Mouse (Mus musculus): ENCODE measurements at regions not wholly inside any gene's neighbourhood (a gene's known extent, or its start where the extent isn't known, plus 50 kb on each side); places are given as distances from the start of the nearest gene placed in this dataset.

DNA sequence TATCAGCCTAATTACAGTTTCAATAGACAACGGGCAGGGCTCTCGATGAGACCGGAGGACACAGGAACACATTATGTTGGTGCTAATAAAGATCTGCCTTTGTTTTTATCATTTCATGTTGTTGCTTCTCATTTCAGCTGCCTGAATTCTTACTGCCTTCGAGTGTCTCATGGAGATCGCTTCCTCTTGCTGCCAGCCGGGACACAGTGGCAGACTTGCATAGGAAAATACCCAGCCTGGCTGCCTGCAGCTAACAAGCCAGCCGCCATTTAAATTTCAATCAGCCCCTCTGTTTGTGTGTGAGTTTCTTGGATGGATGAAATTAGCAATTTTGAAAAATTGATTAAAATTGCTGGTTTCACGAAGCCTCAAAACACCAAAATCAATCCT is 388.2 kb downstream of the Rps24 start:
- H3K9me3 ChIP-seq (replicated peaks; ENCODE audit: control insufficient read depth, low read length), result no peaks in the 10 kb centered on the region
- ATAC-seq (ENCODE audit: insufficient read depth, low read depth) (no peak), DNase-seq (ENCODE audit: low spot score) (no peak)
- TF ChIP-seq CTCF (IDR thresholded peaks at IDR 0.05; ENCODE audit: low read depth), result no peak
- no peak for TF ChIP-seq EP300 (IDR thresholded peaks at IDR 0.05; ENCODE audit: low read depth)
- 80% methylated on average over 8 of the region's 8 CpGs for WGBS
- no peaks in the 10 kb centered on the region for H3K36me3 ChIP-seq (replicated peaks; ENCODE audit: control insufficient read depth, insufficient read depth, low read length)
- no peaks in the 10 kb centered on the region for H3K27me3 ChIP-seq (ENCODE audit: control insufficient read depth, insufficient read depth, low read length)
- H3K4me2 ChIP-seq (ENCODE audit: low read depth, low read length), result no peak overlapping the region
- no peak overlapping the region for H3K27ac ChIP-seq (ENCODE audit: low read depth)
- no peak overlapping the region for H3K4me3 ChIP-seq (ENCODE audit: low read depth, low read length)
- H3K4me1 ChIP-seq (ENCODE audit: control insufficient read depth, insufficient read depth), result 0 out of 2 replicates have a peak, but pooled peaks cover 8% of the 10 kb centered on the region
- no peak overlapping the region for H3K9ac ChIP-seq (replicated peaks; ENCODE audit: low read depth, low read length)

DNA sequence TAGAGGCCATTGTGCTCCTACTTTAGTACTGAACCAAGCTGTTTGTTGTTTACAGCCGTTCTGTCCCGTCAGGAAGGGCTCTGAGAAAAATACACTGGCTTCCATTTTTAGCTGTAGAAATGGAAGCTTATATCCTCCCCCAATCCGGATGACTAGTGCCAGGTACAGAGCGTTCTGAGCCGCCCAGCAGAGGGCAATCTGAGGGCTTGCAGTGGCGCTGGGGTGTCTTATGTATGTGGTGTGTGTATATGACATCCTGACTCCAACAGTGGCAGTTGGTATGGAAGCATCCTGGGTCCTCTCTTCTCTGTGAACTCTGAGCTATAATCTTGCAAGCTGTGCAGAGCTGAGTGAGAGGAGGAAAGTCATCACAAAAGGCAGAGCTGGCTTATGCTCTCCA is 389.0 kb downstream of the Rps24 start:
- WGBS, result 45% methylated on average over 6 of the region's 6 CpGs
- ATAC-seq (ENCODE audit: insufficient read depth, low read depth), result no peak; the same call in 1 of the 2 replicates
- no peak overlapping the region for H3K27ac ChIP-seq (ENCODE audit: low read depth)

DNA sequence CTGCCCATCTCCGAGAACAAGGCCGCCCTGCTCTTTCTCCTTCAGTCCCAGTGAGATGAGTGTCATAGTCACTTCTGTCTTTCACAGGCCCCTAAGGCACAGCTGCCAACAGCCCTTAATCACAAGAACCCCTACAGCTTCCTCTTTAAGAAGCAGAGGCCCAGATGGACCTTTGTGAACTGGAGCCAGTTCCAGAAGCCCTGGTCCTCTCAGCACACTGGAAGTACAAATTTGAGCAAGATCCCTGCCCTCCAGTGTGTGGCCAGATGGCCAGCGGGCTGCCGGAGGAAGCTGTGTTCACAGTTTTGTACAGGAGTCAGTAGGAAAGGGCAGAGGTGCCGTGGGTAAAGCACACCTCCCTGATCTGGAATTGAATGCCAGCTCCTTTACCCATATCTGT is 389.6 kb downstream of the Rps24 start:
- Histone ChIP-seq H3K27me3 (ENCODE audit: control insufficient read depth, insufficient read depth, low read length) (no peaks in the 10 kb centered on the region), H3K9me3 (replicated peaks; ENCODE audit: control insufficient read depth, low read length) (no peaks in the 10 kb centered on the region; the same call in 1 of the 2 replicates), H3K4me1 (ENCODE audit: control insufficient read depth, insufficient read depth) (0 out of 2 replicates have a peak, but pooled peaks cover 8% of the 10 kb centered on the region), H3K27ac (ENCODE audit: low read depth) (no peak overlapping the region), H3K4me2 (ENCODE audit: low read depth, low read length) (no peak overlapping the region), H3K36me3 (replicated peaks; ENCODE audit: control insufficient read depth, insufficient read depth, low read length) (no peaks in the 10 kb centered on the region), H3K9ac (replicated peaks; ENCODE audit: low read depth, low read length) (no peak overlapping the region), H3K4me3 (ENCODE audit: low read depth, low read length) (no peak overlapping the region)
- DNase-seq (ENCODE audit: low spot score), result no peak
- WGBS, result 90% methylated on average over 5 of the region's 5 CpGs
- no peak for ATAC-seq (ENCODE audit: insufficient read depth, low read depth)
- TF ChIP-seq CTCF (IDR thresholded peaks at IDR 0.05; ENCODE audit: low read depth), result no peak
- no peak for TF ChIP-seq EP300 (IDR thresholded peaks at IDR 0.05; ENCODE audit: low read depth)

More for the DNA sequence above, 389.0 kb downstream of the Rps24 start:
- Histone ChIP-seq H3K9ac (replicated peaks; ENCODE audit: low read depth, low read length) (no peak overlapping the region), H3K4me3 (ENCODE audit: low read depth, low read length) (no peak overlapping the region), H3K27me3 (ENCODE audit: control insufficient read depth, insufficient read depth, low read length) (no peaks in the 10 kb centered on the region), H3K4me2 (ENCODE audit: low read depth, low read length) (no peak overlapping the region), H3K4me1 (ENCODE audit: control insufficient read depth, insufficient read depth) (0 out of 2 replicates have a peak, but pooled peaks cover 8% of the 10 kb centered on the region), H3K9me3 (replicated peaks; ENCODE audit: control insufficient read depth, low read length) (no peaks in the 10 kb centered on the region; the same call in 1 of the 2 replicates), H3K36me3 (replicated peaks; ENCODE audit: control insufficient read depth, insufficient read depth, low read length) (no peaks in the 10 kb centered on the region)
- DNase-seq (ENCODE audit: low spot score), result no peak
- TF ChIP-seq EP300 (IDR thresholded peaks at IDR 0.05; ENCODE audit: low read depth), result no peak
- TF ChIP-seq CTCF (IDR thresholded peaks at IDR 0.05; ENCODE audit: low read depth), result peak; percentile 28

DNA sequence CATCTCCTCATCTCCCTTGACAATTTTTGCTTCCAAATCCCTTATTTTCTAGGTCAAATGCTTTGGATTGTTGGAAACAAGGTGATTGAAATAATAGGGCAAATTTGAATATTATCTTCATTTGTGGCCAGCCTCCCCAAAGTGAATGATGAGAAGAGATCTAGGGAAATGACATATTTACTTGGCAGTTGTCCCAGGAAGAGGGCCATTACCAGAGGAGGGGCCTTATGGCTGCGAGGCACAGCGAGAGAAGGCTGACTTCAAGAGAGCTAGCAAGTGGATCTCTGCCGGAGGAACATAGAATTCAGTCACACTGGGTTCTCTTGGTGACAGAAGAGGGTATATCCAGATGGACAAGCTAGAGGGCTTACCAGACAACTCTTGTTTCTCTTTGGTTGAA is 390.9 kb downstream of the Rps24 start:
- no peaks in the 10 kb centered on the region; the same call in 1 of the 2 replicates for H3K9me3 ChIP-seq (replicated peaks; ENCODE audit: control insufficient read depth, low read length)
- H3K36me3 ChIP-seq (replicated peaks; ENCODE audit: control insufficient read depth, insufficient read depth, low read length), result no peaks in the 10 kb centered on the region
- ATAC-seq (ENCODE audit: insufficient read depth, low read depth) (no peak), DNase-seq (ENCODE audit: low spot score) (no peak)
- TF ChIP-seq EP300 (IDR thresholded peaks at IDR 0.05; ENCODE audit: low read depth) (no peak), CTCF (IDR thresholded peaks at IDR 0.05; ENCODE audit: low read depth) (no peak)
- WGBS, result 48% methylated on average over 3 of the region's 3 CpGs
- no peak overlapping the region for H3K4me2 ChIP-seq (ENCODE audit: low read depth, low read length)
- 0 out of 2 replicates have a peak, but pooled peaks cover 8% of the 10 kb centered on the region for H3K4me1 ChIP-seq (ENCODE audit: control insufficient read depth, insufficient read depth)
- no peaks in the 10 kb centered on the region for H3K27me3 ChIP-seq (ENCODE audit: control insufficient read depth, insufficient read depth, low read length)
- H3K4me3 ChIP-seq (ENCODE audit: low read depth, low read length), result no peak overlapping the region
- H3K9ac ChIP-seq (replicated peaks; ENCODE audit: low read depth, low read length), result no peak overlapping the region
- no peak overlapping the region for H3K27ac ChIP-seq (ENCODE audit: low read depth)

DNA sequence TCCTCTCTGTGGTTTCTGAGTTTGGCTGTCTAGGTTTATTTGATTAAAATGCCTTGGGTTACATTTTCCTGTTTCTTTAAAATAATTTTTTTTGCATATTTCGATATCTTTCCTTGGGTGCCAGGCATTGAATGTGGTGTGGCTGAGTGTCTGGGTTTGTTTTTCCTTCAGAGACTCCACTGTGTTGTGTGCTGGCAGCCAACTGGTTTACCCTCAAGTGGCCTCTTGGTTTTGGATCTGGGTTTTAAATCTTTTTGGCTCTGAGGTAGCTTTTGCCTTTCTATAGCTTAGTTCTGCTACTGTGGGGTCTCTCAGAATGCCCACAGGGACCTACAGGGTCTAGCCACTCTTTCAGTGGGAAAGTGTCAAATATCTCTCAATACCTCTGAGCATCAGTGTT is 399.2 kb downstream of the Rps24 start:
- ATAC-seq (ENCODE audit: insufficient read depth, low read depth), result no peak
- H3K4me1 ChIP-seq (ENCODE audit: control insufficient read depth, insufficient read depth), result no peaks in the 10 kb centered on the region
- WGBS, result 62% methylated on average over 1 of the region's 1 CpGs

DNA sequence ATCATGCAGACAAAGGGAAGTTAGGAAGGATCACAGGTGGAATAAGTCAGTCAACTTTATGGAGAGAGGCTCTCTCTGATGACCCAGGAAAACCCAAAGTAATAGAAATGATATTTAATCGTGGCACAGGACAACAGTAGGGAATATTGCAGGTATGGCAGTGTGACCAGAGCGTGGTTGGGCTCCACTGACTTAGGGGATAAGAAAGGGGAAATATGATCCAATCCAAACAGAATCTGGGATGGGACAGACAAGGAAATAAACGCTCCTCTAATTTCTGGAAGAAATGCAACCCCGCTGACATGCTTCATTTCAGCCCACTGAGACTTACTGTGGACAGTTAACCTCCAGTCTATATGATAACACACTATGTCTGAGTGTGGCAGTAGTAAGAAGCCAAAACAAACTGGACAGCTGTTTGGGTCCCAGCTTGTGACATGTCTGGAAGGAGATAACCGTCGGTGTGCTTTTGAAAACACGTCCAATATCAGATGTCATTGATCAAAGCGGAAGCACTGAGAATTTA is 400.0 kb downstream of the Rps24 start:
- no peak overlapping the region for H3K27ac ChIP-seq (ENCODE audit: low read depth)
- H3K4me3 ChIP-seq (ENCODE audit: low read depth, low read length), result no peak overlapping the region
- no peaks in the 10 kb centered on the region; the same call in 1 of the 2 replicates for H3K27me3 ChIP-seq (ENCODE audit: control insufficient read depth, insufficient read depth, low read length)
- H3K4me2 ChIP-seq (ENCODE audit: low read depth, low read length), result no peak overlapping the region
- no peaks in the 10 kb centered on the region for H3K36me3 ChIP-seq (replicated peaks; ENCODE audit: control insufficient read depth, insufficient read depth, low read length)
- no peaks in the 10 kb centered on the region for H3K4me1 ChIP-seq (ENCODE audit: control insufficient read depth, insufficient read depth)
- TF ChIP-seq CTCF (IDR thresholded peaks at IDR 0.05; ENCODE audit: low read depth) (no peak), EP300 (IDR thresholded peaks at IDR 0.05; ENCODE audit: low read depth) (no peak)
- no peaks in the 10 kb centered on the region for H3K9me3 ChIP-seq (replicated peaks; ENCODE audit: control insufficient read depth, low read length)
- 66% methylated on average over 8 of the region's 8 CpGs for WGBS
- DNase-seq (ENCODE audit: low spot score) (no peak), ATAC-seq (ENCODE audit: insufficient read depth, low read depth) (no peak)
- no peak overlapping the region for H3K9ac ChIP-seq (replicated peaks; ENCODE audit: low read depth, low read length)

More for the DNA sequence above, 399.2 kb downstream of the Rps24 start:
- DNase-seq (ENCODE audit: low spot score), result no peak
- Histone ChIP-seq H3K4me3 (ENCODE audit: low read depth, low read length) (no peak overlapping the region), H3K9ac (replicated peaks; ENCODE audit: low read depth, low read length) (no peak overlapping the region), H3K27ac (ENCODE audit: low read depth) (no peak overlapping the region), H3K27me3 (ENCODE audit: control insufficient read depth, insufficient read depth, low read length) (no peaks in the 10 kb centered on the region; the same call in 1 of the 2 replicates), H3K9me3 (replicated peaks; ENCODE audit: control insufficient read depth, low read length) (no peaks in the 10 kb centered on the region), H3K4me2 (ENCODE audit: low read depth, low read length) (no peak overlapping the region), H3K36me3 (replicated peaks; ENCODE audit: control insufficient read depth, insufficient read depth, low read length) (no peaks in the 10 kb centered on the region)
- TF ChIP-seq EP300 (IDR thresholded peaks at IDR 0.05; ENCODE audit: low read depth) (no peak), CTCF (IDR thresholded peaks at IDR 0.05; ENCODE audit: low read depth) (no peak)
